Mouse (Mus musculus): ENCODE measurements at regions not wholly inside any gene's neighbourhood (a gene's known extent, or its start where the extent isn't known, plus 50 kb on each side); places are given as distances from the start of the nearest gene placed in this dataset.

GRCm38 (mm10) chr5:142324928-142325327 is 76.4 kb upstream of the Foxk1 start:
- DNase-seq (ENCODE audit: low spot score) (no peak), ATAC-seq (ENCODE audit: low FRiP score) (no peak)
- H3K9me3 ChIP-seq (ENCODE audit: control insufficient read depth, low read length) = no peaks in the 10 kb centered on the region
- H3K4me2 ChIP-seq (replicated peaks) = no peak overlapping the region
- H3K27me3 ChIP-seq (ENCODE audit: control insufficient read depth, insufficient read depth, low read length) = no peaks in the 10 kb centered on the region
- no peak overlapping the region for H3K4me3 ChIP-seq (replicated peaks; ENCODE audit: low read length)
- H3K36me3 ChIP-seq (replicated peaks; ENCODE audit: control insufficient read depth, insufficient read depth) = no peaks in the 10 kb centered on the region
- no peaks in the 10 kb centered on the region for H3K4me1 ChIP-seq (replicated peaks; ENCODE audit: control insufficient read depth, insufficient read depth, low read length)
- WGBS = 60% methylated on average over 2 of the region's 2 CpGs
- H3K27ac ChIP-seq = no peak overlapping the region
- H3K9ac ChIP-seq = no peak overlapping the region

GRCm38 (mm10) chr5:142325560-142325959 is 75.7 kb upstream of the Foxk1 start:
- Histone ChIP-seq H3K4me2 (replicated peaks) (no peak overlapping the region), H3K4me3 (replicated peaks; ENCODE audit: low read length) (no peak overlapping the region), H3K27me3 (ENCODE audit: control insufficient read depth, insufficient read depth, low read length) (no peaks in the 10 kb centered on the region), H3K9me3 (ENCODE audit: control insufficient read depth, low read length) (no peaks in the 10 kb centered on the region), H3K27ac (no peak overlapping the region), H3K36me3 (replicated peaks; ENCODE audit: control insufficient read depth, insufficient read depth) (no peaks in the 10 kb centered on the region), H3K4me1 (replicated peaks; ENCODE audit: control insufficient read depth, insufficient read depth, low read length) (no peaks in the 10 kb centered on the region), H3K9ac (no peak overlapping the region)
- ATAC-seq (ENCODE audit: low FRiP score) (no peak), DNase-seq (ENCODE audit: low spot score) (no peak)
- WGBS = 77% methylated on average over 4 of the region's 4 CpGs

GRCm38 (mm10) chr5:142327261-142327660 is 74.0 kb upstream of the Foxk1 start:
- Histone ChIP-seq H3K4me2 (replicated peaks) (no peak overlapping the region), H3K4me3 (replicated peaks; ENCODE audit: low read length) (no peak overlapping the region), H3K36me3 (replicated peaks; ENCODE audit: control insufficient read depth, insufficient read depth) (no peaks in the 10 kb centered on the region), H3K9ac (no peak overlapping the region), H3K9me3 (ENCODE audit: control insufficient read depth, low read length) (no peaks in the 10 kb centered on the region), H3K27ac (no peak overlapping the region), H3K4me1 (replicated peaks; ENCODE audit: control insufficient read depth, insufficient read depth, low read length) (no peaks in the 10 kb centered on the region), H3K27me3 (ENCODE audit: control insufficient read depth, insufficient read depth, low read length) (no peaks in the 10 kb centered on the region)
- WGBS = 76% methylated on average over 6 of the region's 6 CpGs
- DNase-seq (ENCODE audit: low spot score) = peak; percentile 36
- no peak for ATAC-seq (ENCODE audit: low FRiP score)

GRCm38 (mm10) chr5:142329724-142330520 is 71.4 kb upstream of the Foxk1 start:
- Histone ChIP-seq H3K4me2 (replicated peaks) (no peak overlapping the region), H3K9ac (no peak overlapping the region), H3K9me3 (ENCODE audit: control insufficient read depth, low read length) (no peaks in the 10 kb centered on the region), H3K4me3 (replicated peaks; ENCODE audit: low read length) (no peak overlapping the region), H3K4me1 (replicated peaks; ENCODE audit: control insufficient read depth, insufficient read depth, low read length) (no peaks in the 10 kb centered on the region), H3K36me3 (replicated peaks; ENCODE audit: control insufficient read depth, insufficient read depth) (no peaks in the 10 kb centered on the region), H3K27ac (no peak overlapping the region), H3K27me3 (ENCODE audit: control insufficient read depth, insufficient read depth, low read length) (no peaks in the 10 kb centered on the region)
- ATAC-seq (ENCODE audit: low FRiP score) = no peak
- DNase-seq (ENCODE audit: low spot score) = no peak
- 83% methylated on average over 7 of the region's 7 CpGs for WGBS

GRCm38 (mm10) chr5:142332744-142333143 is 68.6 kb upstream of the Foxk1 start:
- Histone ChIP-seq H3K9ac (no peak overlapping the region), H3K4me3 (replicated peaks; ENCODE audit: low read length) (no peak overlapping the region), H3K36me3 (replicated peaks; ENCODE audit: control insufficient read depth, insufficient read depth) (no peaks in the 10 kb centered on the region), H3K4me2 (replicated peaks) (no peak overlapping the region), H3K27ac (no peak overlapping the region), H3K4me1 (replicated peaks; ENCODE audit: control insufficient read depth, insufficient read depth, low read length) (no peaks in the 10 kb centered on the region), H3K9me3 (ENCODE audit: control insufficient read depth, low read length) (no peaks in the 10 kb centered on the region), H3K27me3 (ENCODE audit: control insufficient read depth, insufficient read depth, low read length) (no peaks in the 10 kb centered on the region)
- ATAC-seq (ENCODE audit: low FRiP score) (no peak), DNase-seq (ENCODE audit: low spot score) (no peak)
- 48% methylated on average over 9 of the region's 9 CpGs for WGBS

GRCm38 (mm10) chr5:142337436-142337835 is 63.9 kb upstream of the Foxk1 start:
- DNase-seq (ENCODE audit: low spot score) (no peak), ATAC-seq (ENCODE audit: low FRiP score) (no peak)
- WGBS = 84% methylated on average over 6 of the region's 6 CpGs
- no peaks in the 10 kb centered on the region for H3K9me3 ChIP-seq (ENCODE audit: control insufficient read depth, low read length)
- no peak overlapping the region for H3K27ac ChIP-seq
- H3K36me3 ChIP-seq (replicated peaks; ENCODE audit: control insufficient read depth, insufficient read depth) = no peaks in the 10 kb centered on the region
- H3K27me3 ChIP-seq (ENCODE audit: control insufficient read depth, insufficient read depth, low read length) = no peaks in the 10 kb centered on the region
- H3K9ac ChIP-seq = no peak overlapping the region
- no peak overlapping the region for H3K4me3 ChIP-seq (replicated peaks; ENCODE audit: low read length)
- H3K4me2 ChIP-seq (replicated peaks) = no peak overlapping the region
- H3K4me1 ChIP-seq (replicated peaks; ENCODE audit: control insufficient read depth, insufficient read depth, low read length) = no peaks in the 10 kb centered on the region

- no peaks in the 10 kb centered on the region for H3K36me3 ChIP-seq (replicated peaks; ENCODE audit: control insufficient read depth, insufficient read depth)
- no peak overlapping the region for H3K4me2 ChIP-seq (replicated peaks)
- H3K4me3 ChIP-seq (replicated peaks; ENCODE audit: low read length) = no peak overlapping the region
- no peaks in the 10 kb centered on the region for H3K4me1 ChIP-seq (replicated peaks; ENCODE audit: control insufficient read depth, insufficient read depth, low read length)
- H3K9ac ChIP-seq = no peak overlapping the region
- no peak overlapping the region for H3K27ac ChIP-seq
- 82% methylated on average over 11 of the region's 11 CpGs for WGBS
- H3K9me3 ChIP-seq (ENCODE audit: control insufficient read depth, low read length) = no peaks in the 10 kb centered on the region
- no peak for DNase-seq (ENCODE audit: low spot score)
- no peaks in the 10 kb centered on the region for H3K27me3 ChIP-seq (ENCODE audit: control insufficient read depth, insufficient read depth, low read length)
- ATAC-seq (ENCODE audit: low FRiP score) = no peak
These were observed 63.2 kb upstream of the Foxk1 start for GRCm38 (mm10) chr5:142338051-142338450.

- no peaks in the 10 kb centered on the region for H3K36me3 ChIP-seq (replicated peaks; ENCODE audit: control insufficient read depth, insufficient read depth)
- 73% methylated on average over 14 of the region's 14 CpGs for WGBS
- no peaks in the 10 kb centered on the region for H3K4me1 ChIP-seq (replicated peaks; ENCODE audit: control insufficient read depth, insufficient read depth, low read length)
- no peaks in the 10 kb centered on the region for H3K27me3 ChIP-seq (ENCODE audit: control insufficient read depth, insufficient read depth, low read length)
- H3K27ac ChIP-seq = no peak overlapping the region
- H3K9me3 ChIP-seq (ENCODE audit: control insufficient read depth, low read length) = no peaks in the 10 kb centered on the region
- DNase-seq (ENCODE audit: low spot score) (no peak), ATAC-seq (ENCODE audit: low FRiP score) (no peak)
- H3K4me3 ChIP-seq (replicated peaks; ENCODE audit: low read length) = no peak overlapping the region
- H3K9ac ChIP-seq = no peak overlapping the region
- no peak overlapping the region for H3K4me2 ChIP-seq (replicated peaks)
These were observed 60.9 kb upstream of the Foxk1 start for GRCm38 (mm10) chr5:142340205-142341025.

- DNase-seq (ENCODE audit: low spot score) (no peak), ATAC-seq (ENCODE audit: low FRiP score) (no peak)
- WGBS = 67% methylated on average over 3 of the region's 3 CpGs
- H3K9me3 ChIP-seq (ENCODE audit: control insufficient read depth, low read length) = no peaks in the 10 kb centered on the region
- H3K4me3 ChIP-seq (replicated peaks; ENCODE audit: low read length) = no peak overlapping the region
- H3K36me3 ChIP-seq (replicated peaks; ENCODE audit: control insufficient read depth, insufficient read depth) = no peaks in the 10 kb centered on the region
- no peaks in the 10 kb centered on the region for H3K4me1 ChIP-seq (replicated peaks; ENCODE audit: control insufficient read depth, insufficient read depth, low read length)
- no peaks in the 10 kb centered on the region for H3K27me3 ChIP-seq (ENCODE audit: control insufficient read depth, insufficient read depth, low read length)
- H3K4me2 ChIP-seq (replicated peaks) = no peak overlapping the region
- no peak overlapping the region for H3K27ac ChIP-seq
- no peak overlapping the region for H3K9ac ChIP-seq
These were observed 60.3 kb upstream of the Foxk1 start for GRCm38 (mm10) chr5:142341026-142341432.
